Mouse (Mus musculus): ENCODE data around the gene Sec24b. TPM values are rescaled to one million over a fixed set of nuclear protein-coding genes. Genes with fewer than 3 reads are reported as not detected.
A peak's percentile ranks its signal among the peaks of the same experiment; 100 is the strongest.

Gene Sec24b
- polyA plus RNA-seq, 1 experiment from 2014 or later = 33.6 TPM

GRCm38 (mm10) chr3:130086372-130087080, 25.2 kb upstream of the Sec24b start:
- Histone ChIP-seq H3K4me3 (ENCODE audit: low read depth, low read length) (no peak overlapping the region), H3K4me2 (ENCODE audit: low read depth, severe bottlenecking) (no peak overlapping the region), H3K27me3 (ENCODE audit: control insufficient read depth, insufficient read depth, low read length) (no peaks in the 10 kb centered on the region), H3K9ac (ENCODE audit: low read length) (no peak overlapping the region), H3K9me3 (ENCODE audit: control insufficient read depth, low read length) (no peaks in the 10 kb centered on the region), H3K4me1 (ENCODE audit: control insufficient read depth, insufficient read depth, low read length) (no peaks in the 10 kb centered on the region), H3K27ac (replicated peaks; ENCODE audit: low read depth, low read length) (peak overlapping the region; percentile 43; the same call in 1 of the 2 replicates), H3K36me3 (ENCODE audit: control insufficient read depth, insufficient read depth, low read length) (no peaks in the 10 kb centered on the region)
- ATAC-seq (ENCODE audit: insufficient number of reproducible peaks, low FRiP score, low TSS enrichment, low read depth) (peak; percentile 77), DNase-seq (ENCODE audit: low spot score) (peak; percentile 49)
- WGBS = 43% methylated on average over 13 of the region's 13 CpGs

GRCm38 (mm10) chr3:130083312-130083711, 22.0 kb upstream of the Sec24b start:
- no peak overlapping the region for H3K27ac ChIP-seq (replicated peaks; ENCODE audit: low read depth, low read length)
- DNase-seq (ENCODE audit: low spot score) = no peak

GRCm38 (mm10) chr3:130080666-130081065, 19.3 kb upstream of the Sec24b start:
- no peak for ATAC-seq (ENCODE audit: insufficient number of reproducible peaks, low FRiP score, low TSS enrichment, low read depth)
- H3K9ac ChIP-seq (ENCODE audit: low read length) = no peak overlapping the region
- WGBS = 81% methylated on average over 6 of the region's 6 CpGs
- no peak overlapping the region for H3K4me3 ChIP-seq (ENCODE audit: low read depth, low read length)
- DNase-seq (ENCODE audit: low spot score) = no peak
- H3K36me3 ChIP-seq (ENCODE audit: control insufficient read depth, insufficient read depth, low read length) = no peaks in the 10 kb centered on the region
- no peak overlapping the region for H3K27ac ChIP-seq (replicated peaks; ENCODE audit: low read depth, low read length)
- H3K9me3 ChIP-seq (ENCODE audit: control insufficient read depth, low read length) = no peaks in the 10 kb centered on the region
- no peak overlapping the region for H3K4me2 ChIP-seq (ENCODE audit: low read depth, severe bottlenecking)
- no peaks in the 10 kb centered on the region for H3K4me1 ChIP-seq (ENCODE audit: control insufficient read depth, insufficient read depth, low read length)
- H3K27me3 ChIP-seq (ENCODE audit: control insufficient read depth, insufficient read depth, low read length) = no peaks in the 10 kb centered on the region

More at GRCm38 (mm10) chr3:130083312-130083711, 22.0 kb upstream of the Sec24b start:
- 73% methylated on average over 2 of the region's 2 CpGs for WGBS
- Histone ChIP-seq H3K4me2 (ENCODE audit: low read depth, severe bottlenecking) (no peak overlapping the region), H3K4me3 (ENCODE audit: low read depth, low read length) (no peak overlapping the region), H3K27me3 (ENCODE audit: control insufficient read depth, insufficient read depth, low read length) (no peaks in the 10 kb centered on the region), H3K36me3 (ENCODE audit: control insufficient read depth, insufficient read depth, low read length) (no peaks in the 10 kb centered on the region), H3K9ac (ENCODE audit: low read length) (no peak overlapping the region), H3K4me1 (ENCODE audit: control insufficient read depth, insufficient read depth, low read length) (no peaks in the 10 kb centered on the region), H3K9me3 (ENCODE audit: control insufficient read depth, low read length) (no peaks in the 10 kb centered on the region)
- ATAC-seq (ENCODE audit: insufficient number of reproducible peaks, low FRiP score, low TSS enrichment, low read depth) = no peak

- no peaks in the 10 kb centered on the region; the same call in 1 of the 2 replicates for H3K9me3 ChIP-seq (ENCODE audit: control insufficient read depth, low read length)
- WGBS = 6% methylated on average over 1 of the region's 1 CpGs
- no peak for ATAC-seq (ENCODE audit: insufficient number of reproducible peaks, low FRiP score, low TSS enrichment, low read depth)
These were observed 18.4 kb upstream of the Sec24b start for GRCm38 (mm10) chr3:130079794-130080193.

GRCm38 (mm10) chr3:130077291-130077690, 15.9 kb upstream of the Sec24b start:
- H3K9ac ChIP-seq (ENCODE audit: low read length) = no peak overlapping the region
- 88% methylated on average over 9 of the region's 9 CpGs for WGBS
- H3K4me1 ChIP-seq (ENCODE audit: control insufficient read depth, insufficient read depth, low read length) = no peaks in the 10 kb centered on the region
- no peaks in the 10 kb centered on the region for H3K36me3 ChIP-seq (ENCODE audit: control insufficient read depth, insufficient read depth, low read length)
- DNase-seq (ENCODE audit: low spot score) = no peak
- ATAC-seq (ENCODE audit: insufficient number of reproducible peaks, low FRiP score, low TSS enrichment, low read depth) = no peak
- no peaks in the 10 kb centered on the region; the same call in 1 of the 2 replicates for H3K9me3 ChIP-seq (ENCODE audit: control insufficient read depth, low read length)
- H3K4me3 ChIP-seq (ENCODE audit: low read depth, low read length) = no peak overlapping the region
- no peak overlapping the region for H3K4me2 ChIP-seq (ENCODE audit: low read depth, severe bottlenecking)
- H3K27me3 ChIP-seq (ENCODE audit: control insufficient read depth, insufficient read depth, low read length) = no peaks in the 10 kb centered on the region
- H3K27ac ChIP-seq (replicated peaks; ENCODE audit: low read depth, low read length) = no peak overlapping the region

More at GRCm38 (mm10) chr3:130079794-130080193, 18.4 kb upstream of the Sec24b start:
- Histone ChIP-seq H3K4me1 (ENCODE audit: control insufficient read depth, insufficient read depth, low read length) (no peaks in the 10 kb centered on the region), H3K9ac (ENCODE audit: low read length) (no peak overlapping the region), H3K4me3 (ENCODE audit: low read depth, low read length) (no peak overlapping the region), H3K27me3 (ENCODE audit: control insufficient read depth, insufficient read depth, low read length) (no peaks in the 10 kb centered on the region), H3K27ac (replicated peaks; ENCODE audit: low read depth, low read length) (no peak overlapping the region), H3K4me2 (ENCODE audit: low read depth, severe bottlenecking) (no peak overlapping the region), H3K36me3 (ENCODE audit: control insufficient read depth, insufficient read depth, low read length) (no peaks in the 10 kb centered on the region)
- peak; percentile 75 for DNase-seq (ENCODE audit: low spot score)

- no peaks in the 10 kb centered on the region for H3K36me3 ChIP-seq (ENCODE audit: control insufficient read depth, insufficient read depth, low read length)
- no peak overlapping the region for H3K4me3 ChIP-seq (ENCODE audit: low read depth, low read length)
- no peaks in the 10 kb centered on the region for H3K27me3 ChIP-seq (ENCODE audit: control insufficient read depth, insufficient read depth, low read length)
- H3K9ac ChIP-seq (ENCODE audit: low read length) = no peak overlapping the region
- no peak overlapping the region for H3K27ac ChIP-seq (replicated peaks; ENCODE audit: low read depth, low read length)
- H3K9me3 ChIP-seq (ENCODE audit: control insufficient read depth, low read length) = no peaks in the 10 kb centered on the region; the same call in 1 of the 2 replicates
- ATAC-seq (ENCODE audit: insufficient number of reproducible peaks, low FRiP score, low TSS enrichment, low read depth) (no peak), DNase-seq (ENCODE audit: low spot score) (no peak)
- H3K4me1 ChIP-seq (ENCODE audit: control insufficient read depth, insufficient read depth, low read length) = no peaks in the 10 kb centered on the region
- 73% methylated on average over 1 of the region's 1 CpGs for WGBS
- no peak overlapping the region for H3K4me2 ChIP-seq (ENCODE audit: low read depth, severe bottlenecking)
These were observed 14.4 kb upstream of the Sec24b start for GRCm38 (mm10) chr3:130075746-130076145.

- Histone ChIP-seq H3K9ac (ENCODE audit: low read length) (no peak overlapping the region), H3K27me3 (ENCODE audit: control insufficient read depth, insufficient read depth, low read length) (no peaks in the 10 kb centered on the region), H3K36me3 (ENCODE audit: control insufficient read depth, insufficient read depth, low read length) (no peaks in the 10 kb centered on the region), H3K27ac (replicated peaks; ENCODE audit: low read depth, low read length) (no peak overlapping the region), H3K4me1 (ENCODE audit: control insufficient read depth, insufficient read depth, low read length) (no peaks in the 10 kb centered on the region), H3K9me3 (ENCODE audit: control insufficient read depth, low read length) (no peaks in the 10 kb centered on the region; the same call in 1 of the 2 replicates), H3K4me2 (ENCODE audit: low read depth, severe bottlenecking) (no peak overlapping the region), H3K4me3 (ENCODE audit: low read depth, low read length) (no peak overlapping the region)
- no peak for ATAC-seq (ENCODE audit: insufficient number of reproducible peaks, low FRiP score, low TSS enrichment, low read depth)
- DNase-seq (ENCODE audit: low spot score) = no peak
- 31% methylated on average over 10 of the region's 10 CpGs for WGBS
These were observed 11.7 kb upstream of the Sec24b start for GRCm38 (mm10) chr3:130073085-130073484.

- Histone ChIP-seq H3K9me3 (ENCODE audit: control insufficient read depth, low read length) (no peaks in the 10 kb centered on the region; the same call in 1 of the 2 replicates), H3K27ac (replicated peaks; ENCODE audit: low read depth, low read length) (no peak overlapping the region), H3K4me2 (ENCODE audit: low read depth, severe bottlenecking) (no peak overlapping the region), H3K9ac (ENCODE audit: low read length) (no peak overlapping the region), H3K27me3 (ENCODE audit: control insufficient read depth, insufficient read depth, low read length) (no peaks in the 10 kb centered on the region), H3K4me3 (ENCODE audit: low read depth, low read length) (no peak overlapping the region), H3K4me1 (ENCODE audit: control insufficient read depth, insufficient read depth, low read length) (no peaks in the 10 kb centered on the region), H3K36me3 (ENCODE audit: control insufficient read depth, insufficient read depth, low read length) (no peaks in the 10 kb centered on the region)
- DNase-seq (ENCODE audit: low spot score) (no peak), ATAC-seq (ENCODE audit: insufficient number of reproducible peaks, low FRiP score, low TSS enrichment, low read depth) (no peak)
- WGBS = 80% methylated on average over 2 of the region's 2 CpGs
These were observed 10.6 kb upstream of the Sec24b start for GRCm38 (mm10) chr3:130071918-130072317.
